Mouse (Mus musculus) brown adipose tissue, adult 24 weeks (tissue): ENCODE results near the gene Fancc. TPM values are rescaled to one million over a fixed set of nuclear protein-coding genes. Genes with fewer than 3 reads are reported as not detected.

Source experiments
- H3K27ac ChIP-seq: fragments of 200-500 bp; replicated peaks from 2 replicates; pipeline ENCODE4 v1.5.1; 2012; ENCODE audit warnings: low read depth, mild to moderate bottlenecking, low read length
- H3K4me1 ChIP-seq: fragments of 200-500 bp; 2 replicates; pipeline ENCODE4 v1.6.1; 2012; ENCODE audit warnings: low read length, mixed read lengths; ENCODE audit not compliant: control insufficient read depth, insufficient read depth, insufficient read length
- H3K4me3 ChIP-seq: fragments of 200-500 bp; 2 replicates; pipeline ENCODE4 v1.5.1; 2012; ENCODE audit warnings: low read depth, mild to moderate bottlenecking, low read length, moderate library complexity; ENCODE audit not compliant: insufficient read depth
- polyA plus RNA-seq: library from polyadenylated mRNA; stranded (reverse); fragments of >200 nt; gene quantifications from 2 replicates; pipeline ENCODE4 v1.2.4, GENCODE M21; 2012; ENCODE audit not compliant: missing spikeins, insufficient read depth, insufficient read length

The Fancc gene
- polyA plus RNA-seq, 1 experiment = 4.0 TPM

- no peak overlapping the region for H3K27ac ChIP-seq
- peaks cover 6% of the 10 kb centered on the region for H3K4me1 ChIP-seq
- no peak overlapping the region for H3K4me3 ChIP-seq
These were observed 28.6 kb upstream of the Fancc start for GRCm38 (mm10) chr13:63525571-63526197.

GRCm38 (mm10) chr13:63524608-63525570 lies 27.8 kb upstream of the Fancc start:
- no peak overlapping the region for H3K27ac ChIP-seq
- H3K4me1 ChIP-seq = peaks cover 6% of the 10 kb centered on the region
- H3K4me3 ChIP-seq = no peak overlapping the region

GRCm38 (mm10) chr13:63524061-63524460 lies 27.0 kb upstream of the Fancc start:
- peaks cover 6% of the 10 kb centered on the region for H3K4me1 ChIP-seq
- no peak overlapping the region for H3K4me3 ChIP-seq
- no peak overlapping the region for H3K27ac ChIP-seq

GRCm38 (mm10) chr13:63522832-63523231 lies 25.8 kb upstream of the Fancc start:
- no peak overlapping the region for H3K27ac ChIP-seq
- H3K4me3 ChIP-seq = no peak overlapping the region
- peaks cover 2% of the 10 kb centered on the region; the same call in 1 of the 2 replicates for H3K4me1 ChIP-seq

DNA sequence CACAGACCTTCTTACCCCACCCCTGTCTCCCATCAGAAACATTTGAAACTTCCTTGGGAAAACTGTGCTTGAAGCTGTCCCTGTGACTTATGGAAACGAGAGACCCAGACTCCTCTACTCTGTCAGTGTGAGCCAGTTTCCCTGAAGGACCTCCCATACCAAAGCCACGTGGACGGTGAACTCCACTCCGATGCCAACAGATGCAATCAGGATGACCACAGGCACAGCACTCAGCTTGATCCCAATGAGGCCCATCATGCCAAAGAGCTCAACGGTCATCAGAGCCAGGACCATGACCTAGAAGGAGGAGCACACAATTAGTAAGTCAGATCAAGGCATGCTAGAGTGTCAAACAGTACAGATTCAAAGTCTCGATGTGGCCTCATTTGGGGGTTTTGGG lies 23.0 kb upstream of the Fancc start:
- H3K4me3 ChIP-seq = no peak overlapping the region
- H3K27ac ChIP-seq = no peak overlapping the region
- no peaks in the 10 kb centered on the region for H3K4me1 ChIP-seq

GRCm38 (mm10) chr13:63516535-63516934 lies 19.5 kb upstream of the Fancc start:
- H3K4me1 ChIP-seq = no peaks in the 10 kb centered on the region; the same call in 1 of the 2 replicates

DNA sequence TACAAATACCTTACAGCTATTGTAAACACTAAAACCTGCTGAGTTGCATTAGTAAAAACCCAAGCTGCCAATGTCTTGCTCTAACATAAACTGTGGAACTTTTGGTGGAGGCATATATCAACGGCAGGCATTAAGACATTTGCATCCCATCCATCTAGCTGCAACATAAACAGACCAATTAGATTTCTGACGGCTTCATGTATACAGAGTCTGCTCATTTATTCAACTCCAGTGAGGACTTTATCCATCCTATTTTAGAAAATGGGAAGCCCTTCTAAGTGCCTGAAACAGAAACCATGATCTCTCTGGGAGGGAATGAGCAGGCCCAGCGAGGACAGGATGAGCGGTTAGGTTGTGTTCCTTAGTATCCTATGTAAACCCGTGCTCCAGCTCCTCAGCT lies 18.5 kb upstream of the Fancc start:
- Histone ChIP-seq H3K4me3 (no peak overlapping the region), H3K4me1 (no peaks in the 10 kb centered on the region; the same call in 1 of the 2 replicates), H3K27ac (no peak overlapping the region)

More at GRCm38 (mm10) chr13:63516535-63516934, 19.5 kb upstream of the Fancc start:
- Histone ChIP-seq H3K4me3 (no peak overlapping the region), H3K27ac (no peak overlapping the region)

DNA sequence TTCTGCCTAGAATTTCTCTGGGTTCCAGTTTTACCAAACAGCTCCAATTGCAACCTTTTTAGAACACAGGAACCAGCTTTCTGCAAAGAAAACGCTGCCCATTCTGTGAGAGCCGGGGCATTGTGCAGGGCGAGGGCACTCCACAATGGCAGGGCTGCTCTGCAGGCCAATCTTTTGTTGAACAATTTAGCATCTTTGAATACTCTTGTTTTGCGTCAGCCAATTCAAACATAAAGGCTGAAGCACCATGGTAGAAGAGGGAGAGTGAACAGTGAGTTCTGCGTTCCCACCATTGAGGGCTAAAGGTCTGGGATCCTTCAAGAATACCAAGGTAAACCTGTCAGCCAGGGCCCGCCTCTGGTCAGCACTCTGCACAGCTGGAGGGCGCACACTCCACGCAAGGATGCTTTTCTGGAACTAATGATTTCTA lies 17.9 kb upstream of the Fancc start:
- Histone ChIP-seq H3K4me1 (no peaks in the 10 kb centered on the region; the same call in 1 of the 2 replicates), H3K4me3 (no peak overlapping the region), H3K27ac (no peak overlapping the region)

- no peak overlapping the region for H3K27ac ChIP-seq
These were observed 16.5 kb upstream of the Fancc start for GRCm38 (mm10) chr13:63513374-63514098.

DNA sequence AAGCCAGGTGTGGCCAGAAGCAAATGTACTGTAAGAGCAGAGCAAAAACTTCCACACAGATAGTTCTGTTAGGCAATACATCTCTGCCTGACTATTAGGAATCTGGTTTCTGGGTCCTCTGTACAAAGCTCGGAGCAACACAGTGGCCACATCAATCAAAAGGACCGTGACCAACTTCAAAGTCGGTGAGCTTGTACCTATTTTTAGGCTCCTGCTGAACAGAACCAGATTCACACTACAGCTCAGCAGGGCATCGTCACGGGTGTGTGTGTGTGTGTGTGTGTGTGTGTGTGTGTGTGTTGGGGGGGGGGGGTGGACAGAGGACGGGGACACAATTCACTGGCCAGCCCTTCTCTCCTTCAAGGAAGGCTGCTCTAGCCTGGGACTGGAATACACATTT lies 15.3 kb upstream of the Fancc start:
- H3K4me3 ChIP-seq = no peak overlapping the region
- no peak overlapping the region for H3K27ac ChIP-seq
- no peaks in the 10 kb centered on the region; the same call in 1 of the 2 replicates for H3K4me1 ChIP-seq

More at GRCm38 (mm10) chr13:63513374-63514098, 16.5 kb upstream of the Fancc start:
- Histone ChIP-seq H3K4me3 (no peak overlapping the region), H3K4me1 (no peaks in the 10 kb centered on the region; the same call in 1 of the 2 replicates)

DNA sequence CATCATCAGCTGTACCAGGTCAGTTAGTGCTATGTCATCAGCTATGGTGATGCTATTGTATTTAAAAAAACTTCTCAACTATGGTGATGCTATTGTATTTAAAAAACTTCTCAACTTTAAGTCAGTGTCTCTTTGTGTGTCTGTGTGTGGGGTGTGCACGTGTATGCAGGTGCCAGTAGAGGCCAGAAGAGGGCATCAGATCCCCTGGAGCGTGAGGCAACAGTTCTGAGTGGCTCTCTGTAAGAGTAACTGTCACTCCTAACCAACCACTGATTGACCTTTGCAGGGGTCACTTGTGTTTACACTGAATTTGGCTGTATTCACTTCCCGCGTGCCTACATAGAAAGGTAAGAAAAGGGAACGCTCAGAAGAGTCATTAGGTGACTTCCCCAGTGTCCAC lies 10.7 kb upstream of the Fancc start:
- no peaks in the 10 kb centered on the region for H3K4me1 ChIP-seq
- no peak overlapping the region for H3K27ac ChIP-seq
- no peak overlapping the region for H3K4me3 ChIP-seq

GRCm38 (mm10) chr13:63507001-63507556 lies 10.0 kb upstream of the Fancc start:
- H3K4me1 ChIP-seq = no peaks in the 10 kb centered on the region
- H3K4me3 ChIP-seq = no peak overlapping the region
- no peak overlapping the region for H3K27ac ChIP-seq

- H3K27ac ChIP-seq = no peak overlapping the region
- H3K4me3 ChIP-seq = no peak overlapping the region
These were observed 9.3 kb upstream of the Fancc start for GRCm38 (mm10) chr13:63506364-63506763.

DNA sequence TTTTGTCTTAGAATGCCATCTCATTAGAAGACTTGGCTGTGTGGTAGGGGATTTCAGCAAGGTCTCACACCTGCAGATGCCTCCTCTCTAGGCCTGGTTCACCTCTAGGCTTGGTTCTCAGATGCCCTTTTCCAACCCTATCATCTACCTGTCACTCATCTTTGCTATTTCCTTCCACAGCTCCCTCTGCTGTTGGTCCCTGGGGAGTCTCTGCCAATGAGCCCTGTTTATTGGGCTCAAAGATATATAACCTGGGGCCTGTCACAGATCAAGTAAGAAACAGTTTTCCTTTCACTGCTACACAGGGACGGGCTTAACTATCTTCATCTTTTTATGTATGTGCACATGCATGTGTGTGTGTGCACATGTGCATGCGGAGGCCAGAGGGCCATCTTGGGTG lies 5.3 kb upstream of the Fancc start:
- H3K4me1 ChIP-seq = no peaks in the 10 kb centered on the region
- no peak overlapping the region for H3K27ac ChIP-seq
- H3K4me3 ChIP-seq = no peak overlapping the region

More at GRCm38 (mm10) chr13:63506364-63506763, 9.3 kb upstream of the Fancc start:
- no peaks in the 10 kb centered on the region for H3K4me1 ChIP-seq

GRCm38 (mm10) chr13:63499489-63499888 lies 2.4 kb upstream of the Fancc start:
- Histone ChIP-seq H3K4me3 (no peak overlapping the region), H3K4me1 (no peaks in the 10 kb centered on the region), H3K27ac (no peak overlapping the region)
